Mouse (Mus musculus) embryonic facial prominence, embryonic 10.5 days (tissue): ENCODE measurements around the gene Srrm2. TPM values are rescaled to one million over a fixed set of nuclear protein-coding genes. Genes with fewer than 3 reads are reported as not detected.

Experiments used
- DNase-seq: peaks from one replicate; pipeline ENCODE4 v3.0.0-alpha.2; 2017; ENCODE audit warnings: low spot score
- H3K27ac ChIP-seq: fragments of 300-500 bp; sonication (generic); replicated peaks from 2 replicates; pipeline ENCODE4 v1.5.1; 2016; ENCODE audit warnings: mild to moderate bottlenecking
- H3K27me3 ChIP-seq: fragments of 300-500 bp; sonication (generic); replicated peaks from 2 replicates; pipeline ENCODE4 v1.6.1; 2016; ENCODE audit warnings: low read depth, mild to moderate bottlenecking; ENCODE audit not compliant: poor library complexity, severe bottlenecking
- H3K36me3 ChIP-seq: fragments of 300-500 bp; sonication (generic); replicated peaks from 2 replicates; pipeline ENCODE4 v1.6.1; 2016; ENCODE audit warnings: mild to moderate bottlenecking, moderate library complexity
- H3K4me1 ChIP-seq: fragments of 300-500 bp; sonication (generic); 2 replicates; pipeline ENCODE4 v1.6.1; 2016
- H3K4me3 ChIP-seq: fragments of 300-500 bp; sonication (generic); 2 replicates; pipeline ENCODE4 v1.5.1; 2016; ENCODE audit warnings: mild to moderate bottlenecking, moderate library complexity
- H3K9me3 ChIP-seq: fragments of 300-500 bp; sonication (generic); 2 replicates; pipeline ENCODE4 v1.6.1; 2016; ENCODE audit warnings: mild to moderate bottlenecking
- WGBS: fragments of 180-500 bp; shearing (Covaris S2); methylation state at CpG from one replicate; pipeline ENCODE4 v1.1.7; 2016; 5-methylcytosine and 5-hydroxymethylcytosine counted together
- polyA plus RNA-seq: library from polyadenylated mRNA; unstranded; fragments of >200 nt; fragmentation: Nextera tagmentation; extraction: Ambion mirVana; gene quantifications from 2 replicates; pipeline ENCODE4 v1.2.1, GENCODE M21; 2016

Gene Srrm2
- polyA plus RNA-seq, 1 experiment from 2014 or later: 511 TPM

- no peak for DNase-seq
- 52% methylated on average over 7 of the region's 7 CpGs for WGBS
- H3K27ac ChIP-seq: no peak overlapping the region
Observed at GRCm38 (mm10) chr17:23797316-23797715, 7.0 kb downstream of the Srrm2 start.

GRCm38 (mm10) chr17:23801627-23802026 lies 11.3 kb downstream of the Srrm2 start:
- peaks cover 18% of the 10 kb centered on the region for H3K36me3 ChIP-seq
- peak overlapping the region; percentile 20; the same call in 1 of the 2 replicates for H3K27ac ChIP-seq
- 86% methylated on average over 10 of the region's 10 CpGs for WGBS

More at GRCm38 (mm10) chr17:23797316-23797715, 7.0 kb downstream of the Srrm2 start:
- Histone ChIP-seq H3K4me1 (peaks cover 16% of the 10 kb centered on the region), H3K9me3 (peaks cover 3% of the 10 kb centered on the region; the same call in 1 of the 2 replicates), H3K27me3 (no peaks in the 10 kb centered on the region), H3K36me3 (peaks cover 11% of the 10 kb centered on the region), H3K4me3 (no peak overlapping the region)

GRCm38 (mm10) chr17:23802746-23803365 lies 12.5 kb downstream of the Srrm2 start:
- under 1% methylated on average over 60 of the region's 60 CpGs for WGBS
- no peaks in the 10 kb centered on the region for H3K27me3 ChIP-seq
- peaks cover 3% of the 10 kb centered on the region; the same call in 1 of the 2 replicates for H3K9me3 ChIP-seq
- peaks cover 27% of the 10 kb centered on the region for H3K36me3 ChIP-seq
- H3K27ac ChIP-seq: peak overlapping the region; percentile 99
- H3K4me3 ChIP-seq: peak overlapping the region; percentile 81
- H3K4me1 ChIP-seq: peaks cover 34% of the 10 kb centered on the region
- peak; percentile 98 for DNase-seq

More at GRCm38 (mm10) chr17:23801627-23802026, 11.3 kb downstream of the Srrm2 start:
- Histone ChIP-seq H3K4me3 (no peak overlapping the region), H3K9me3 (peaks cover 3% of the 10 kb centered on the region; the same call in 1 of the 2 replicates), H3K4me1 (peaks cover 35% of the 10 kb centered on the region), H3K27me3 (no peaks in the 10 kb centered on the region)
- DNase-seq: no peak

- peaks cover 33% of the 10 kb centered on the region for H3K4me1 ChIP-seq
- peak overlapping the region; percentile 81 for H3K4me3 ChIP-seq
- H3K9me3 ChIP-seq: peaks cover 3% of the 10 kb centered on the region; the same call in 1 of the 2 replicates
- H3K27ac ChIP-seq: peak overlapping the region; percentile 99
- H3K27me3 ChIP-seq: no peaks in the 10 kb centered on the region
- H3K36me3 ChIP-seq: peaks cover 32% of the 10 kb centered on the region
- peak; percentile 92 for DNase-seq
- WGBS: under 1% methylated on average over 83 of the region's 83 CpGs
Observed at GRCm38 (mm10) chr17:23803366-23804041, 13.2 kb downstream of the Srrm2 start.

- no peaks in the 10 kb centered on the region for H3K27me3 ChIP-seq
- H3K4me1 ChIP-seq: peaks cover 33% of the 10 kb centered on the region
- DNase-seq: no peak
- H3K27ac ChIP-seq: peak overlapping the region; percentile 99
- H3K9me3 ChIP-seq: peaks cover 3% of the 10 kb centered on the region; the same call in 1 of the 2 replicates
- 9% methylated on average over 8 of the region's 8 CpGs for WGBS
- H3K4me3 ChIP-seq: peak overlapping the region; percentile 81
- peaks cover 43% of the 10 kb centered on the region for H3K36me3 ChIP-seq
Observed at GRCm38 (mm10) chr17:23804426-23805085, 14.2 kb downstream of the Srrm2 start.

GRCm38 (mm10) chr17:23806867-23807266 lies 16.5 kb downstream of the Srrm2 start:
- Histone ChIP-seq H3K4me1 (peaks cover 33% of the 10 kb centered on the region), H3K27me3 (no peaks in the 10 kb centered on the region), H3K4me3 (peak overlapping the region; percentile 81; the same call in 1 of the 2 replicates), H3K27ac (no peak overlapping the region), H3K9me3 (no peaks in the 10 kb centered on the region), H3K36me3 (peaks cover 66% of the 10 kb centered on the region)
- WGBS: 85% methylated on average over 25 of the region's 25 CpGs
- DNase-seq: peak; percentile 29

GRCm38 (mm10) chr17:23807918-23808317 lies 17.6 kb downstream of the Srrm2 start:
- Histone ChIP-seq H3K9me3 (no peaks in the 10 kb centered on the region), H3K27me3 (no peaks in the 10 kb centered on the region), H3K27ac (no peak overlapping the region), H3K4me1 (peaks cover 28% of the 10 kb centered on the region), H3K4me3 (no peak overlapping the region), H3K36me3 (peaks cover 76% of the 10 kb centered on the region)
- WGBS: 88% methylated on average over 3 of the region's 3 CpGs
- DNase-seq: no peak

- Histone ChIP-seq H3K36me3 (peaks cover 100% of the 10 kb centered on the region), H3K27ac (no peak overlapping the region), H3K9me3 (peaks cover 46% of the 10 kb centered on the region), H3K4me1 (no peaks in the 10 kb centered on the region), H3K27me3 (no peaks in the 10 kb centered on the region), H3K4me3 (no peak overlapping the region)
- 98% methylated on average over 16 of the region's 16 CpGs for WGBS
- DNase-seq: no peak
Observed at GRCm38 (mm10) chr17:23815641-23816040, 25.3 kb downstream of the Srrm2 start.

- Histone ChIP-seq H3K27ac (no peak overlapping the region), H3K9me3 (peaks cover 46% of the 10 kb centered on the region), H3K36me3 (peaks cover 100% of the 10 kb centered on the region), H3K4me1 (no peaks in the 10 kb centered on the region), H3K4me3 (no peak overlapping the region), H3K27me3 (no peaks in the 10 kb centered on the region)
- 98% methylated on average over 8 of the region's 8 CpGs for WGBS
- no peak for DNase-seq
Observed at GRCm38 (mm10) chr17:23818579-23818978, 28.2 kb downstream of the Srrm2 start.

GRCm38 (mm10) chr17:23819235-23819634 lies 28.9 kb downstream of the Srrm2 start:
- peaks cover 100% of the 10 kb centered on the region for H3K36me3 ChIP-seq
- H3K4me1 ChIP-seq: no peaks in the 10 kb centered on the region
- H3K27me3 ChIP-seq: no peaks in the 10 kb centered on the region
- DNase-seq: no peak
- 97% methylated on average over 25 of the region's 25 CpGs for WGBS
- no peak overlapping the region for H3K27ac ChIP-seq
- H3K9me3 ChIP-seq: peaks cover 46% of the 10 kb centered on the region
- no peak overlapping the region for H3K4me3 ChIP-seq

GRCm38 (mm10) chr17:23820731-23821130 lies 30.4 kb downstream of the Srrm2 start:
- Histone ChIP-seq H3K9me3 (peaks cover 37% of the 10 kb centered on the region), H3K4me3 (no peak overlapping the region), H3K27ac (no peak overlapping the region), H3K36me3 (peaks cover 100% of the 10 kb centered on the region), H3K4me1 (0 out of 2 replicates have a peak, but pooled peaks cover 5% of the 10 kb centered on the region), H3K27me3 (no peaks in the 10 kb centered on the region)
- DNase-seq: no peak
- 94% methylated on average over 5 of the region's 5 CpGs for WGBS

GRCm38 (mm10) chr17:23822094-23822493 lies 31.8 kb downstream of the Srrm2 start:
- Histone ChIP-seq H3K4me1 (peaks cover 6% of the 10 kb centered on the region), H3K27ac (no peak overlapping the region), H3K9me3 (peaks cover 24% of the 10 kb centered on the region), H3K36me3 (peaks cover 100% of the 10 kb centered on the region), H3K4me3 (no peak overlapping the region), H3K27me3 (no peaks in the 10 kb centered on the region)
- 73% methylated on average over 6 of the region's 6 CpGs for WGBS
- no peak for DNase-seq
